Mouse (Mus musculus): ENCODE measurements around the gene Atoh1. TPM values are rescaled to one million over a fixed set of nuclear protein-coding genes. Genes with fewer than 3 reads are reported as not detected.

The Atoh1 gene
- polyA plus RNA-seq (2015; fragmentation: Illumina TruSeq; extraction: RNeasy Lipid Tissue Mini Kit (QIAGEN cat#74804); ENCODE audit: low read depth, low replicate concordance), result not detected

DNA sequence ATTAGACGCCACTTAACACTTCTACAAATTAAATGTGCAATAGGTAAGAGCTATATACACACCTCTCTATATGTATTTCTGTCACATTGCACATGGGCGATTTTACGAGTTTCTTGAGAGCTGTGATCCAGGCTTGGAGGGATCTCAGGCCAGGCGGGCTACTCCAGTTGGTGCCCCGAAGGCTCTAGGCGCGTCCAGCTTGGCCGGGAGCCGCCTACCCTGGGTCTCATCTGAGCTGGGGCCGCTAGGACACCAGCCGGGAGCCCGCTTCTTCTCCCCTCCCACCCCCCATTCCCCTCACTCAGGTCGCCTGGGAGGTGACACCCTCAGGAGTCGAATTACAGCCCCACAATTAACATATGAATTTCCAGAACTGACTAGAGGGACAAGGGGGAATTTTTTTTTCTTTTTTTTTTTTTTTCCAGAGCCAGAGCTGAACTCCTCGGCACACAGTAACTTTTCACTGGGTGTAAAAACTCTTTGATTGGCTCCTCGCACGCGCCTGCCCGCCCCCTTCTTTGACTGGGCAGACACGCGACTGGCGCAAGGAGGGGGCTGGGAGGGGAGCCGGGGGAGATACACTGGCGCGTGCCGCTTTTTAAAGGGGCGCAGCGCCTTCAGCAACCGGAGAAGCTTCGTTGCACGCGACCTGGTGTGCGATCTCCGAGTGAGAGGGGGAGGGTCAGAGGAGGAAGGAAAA lies at the start of gene Atoh1:
TSS of gene Atoh1 (plus strand) at position 627 of the 700 bp plus-strand sequence.

Data from brain, adult 10 weeks (tissue).